Mouse (Mus musculus) liver (tissue): ENCODE measurements around the gene Chmp2b.

Source experiments
- DNase-seq: peaks from one replicate; pipeline ENCODE4 v3.0.0-alpha.2; 2020; ENCODE audit warnings: mixed read lengths

The Chmp2b gene

DNA sequence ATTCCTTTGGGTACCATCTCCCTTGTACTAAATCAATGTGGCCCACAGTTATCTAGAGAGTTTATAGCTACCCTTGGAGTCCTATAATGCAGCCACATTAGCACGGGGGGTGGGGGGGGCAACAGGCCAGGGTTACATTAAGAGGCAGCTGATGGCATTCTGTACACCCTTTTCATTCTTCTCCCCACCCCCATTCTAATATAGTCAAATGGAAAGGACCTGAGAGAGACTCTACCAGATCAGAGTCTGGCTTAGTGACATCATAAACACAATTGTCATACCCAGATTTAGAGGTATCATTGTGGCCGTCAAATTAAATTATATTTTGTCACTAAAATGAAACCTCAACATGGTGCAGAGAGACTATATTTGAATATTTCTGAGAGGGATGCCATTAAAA, 36.5 kb downstream of the Chmp2b start:
- no peak for DNase-seq

DNA sequence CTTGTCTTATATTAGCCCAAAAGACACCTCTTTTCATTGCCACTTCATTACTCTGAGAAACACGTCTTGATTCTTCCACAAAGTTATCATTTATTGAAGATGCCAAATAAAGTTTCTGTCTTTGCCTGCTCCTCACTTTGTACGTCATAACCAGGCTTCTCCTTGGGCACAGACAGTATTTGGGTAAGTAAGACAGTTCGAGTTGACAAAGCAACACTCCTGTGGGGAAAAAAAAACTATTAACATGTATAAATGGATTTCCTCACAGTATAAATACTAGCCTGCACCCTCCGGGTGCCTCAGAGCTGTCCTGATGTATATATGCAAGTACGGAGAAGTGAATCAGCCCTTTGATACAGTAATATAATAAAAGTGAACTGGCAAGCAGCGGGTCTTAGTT, 42.3 kb downstream of the Chmp2b start, which contains the start of gene Pou1f1:
Gene Pou1f1 (plus strand): TSS at position 301 of the 400 bp plus-strand sequence.
- DNase-seq: no peak

DNA sequence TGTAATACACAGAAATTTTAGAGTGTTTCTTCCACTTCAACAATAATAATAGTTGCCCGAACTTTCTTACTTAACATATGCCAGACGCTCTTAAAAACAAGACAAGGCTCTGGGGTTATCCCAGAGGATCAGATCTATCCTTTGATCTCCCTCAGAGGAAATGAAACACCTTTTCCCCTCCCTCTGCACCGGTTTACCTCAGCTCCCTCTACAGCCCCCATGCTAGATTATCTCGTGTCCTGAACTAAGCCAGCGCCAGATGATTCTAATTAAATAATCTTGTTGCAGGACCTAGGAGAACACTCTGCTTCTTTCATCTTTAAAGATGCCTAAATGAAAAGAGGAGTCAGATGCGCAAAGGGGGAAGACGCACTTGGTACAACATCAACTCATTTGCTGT, 48.3 kb downstream of the Chmp2b start:
- no peak for DNase-seq

DNA sequence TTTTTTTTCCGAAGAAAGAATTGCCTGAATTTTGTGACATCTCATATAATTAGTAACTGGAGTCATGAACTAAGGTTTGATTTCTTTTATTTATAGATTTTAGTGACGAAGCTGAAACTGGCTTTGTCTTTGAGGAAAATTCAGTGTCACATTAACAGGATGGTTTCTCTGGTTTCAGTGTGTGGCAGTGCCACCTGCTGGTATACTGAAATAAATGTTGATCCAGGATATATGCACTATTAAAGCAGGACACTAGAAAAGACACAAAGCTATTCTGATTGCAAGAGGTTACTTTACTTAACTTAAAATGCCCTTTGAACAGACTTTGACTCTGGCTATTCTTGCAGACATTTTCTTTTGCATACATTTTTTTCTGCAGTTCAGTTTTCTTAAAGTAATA, 65.5 kb downstream of the Chmp2b start:
- peak; percentile 4 for DNase-seq

GRCm38 (mm10) chr16:65496030-65496429, 66.5 kb downstream of the Chmp2b start:
- no peak for DNase-seq
